Mouse (Mus musculus) E14TG2a.4 (cell line): ENCODE data around the gene Fbxo8.
A peak's percentile ranks its signal among the peaks of the same experiment; 100 is the strongest.

ENCODE experiments used
- H3K27me3 ChIP-seq: 2 replicates; pipeline ENCODE4 v1.6.1; 2014; ENCODE audit warnings: low read length, control low read depth; ENCODE audit not compliant: insufficient read depth
- H3K36me3 ChIP-seq: 2 replicates; pipeline ENCODE4 v1.6.1; 2014; ENCODE audit warnings: low read length, control low read depth; ENCODE audit not compliant: insufficient read depth
- H3K4me1 ChIP-seq: replicated peaks from 2 replicates; pipeline ENCODE4 v1.6.1; 2014; ENCODE audit warnings: low read depth, low read length, control low read depth
- H3K4me3 ChIP-seq: replicated peaks from 2 replicates; pipeline ENCODE4 v1.5.1; 2014; ENCODE audit warnings: mild to moderate bottlenecking, low read length
- H3K9me3 ChIP-seq: 2 replicates; pipeline ENCODE4 v1.6.1; 2014; ENCODE audit warnings: low read length, control low read depth
- CTCF ChIP-seq: conservative IDR thresholded peaks from 2 replicates; pipeline ENCODE4 v1.5.1; 2014; ENCODE audit warnings: low read length
- NANOG ChIP-seq: IDR thresholded peaks from 2 replicates; pipeline ENCODE4 v1.6.1; 2014; ENCODE audit warnings: borderline replicate concordance, low read length, mixed read lengths
- POU5F1 ChIP-seq: IDR thresholded peaks from 2 replicates; pipeline ENCODE4 v1.6.1; 2014; ENCODE audit warnings: low read length, borderline replicate concordance

Fbxo8 gene

GRCm38 (mm10) chr8:56530359-56530758, 20.5 kb upstream of the Fbxo8 start:
- Histone ChIP-seq H3K4me3 (no peak overlapping the region), H3K9me3 (no peaks in the 10 kb centered on the region), H3K27me3 (no peaks in the 10 kb centered on the region), H3K4me1 (no peaks in the 10 kb centered on the region), H3K36me3 (peaks cover 18% of the 10 kb centered on the region)
- TF ChIP-seq CTCF (peak; percentile 81), NANOG (no peak)

GRCm38 (mm10) chr8:56540706-56541105, 10.2 kb upstream of the Fbxo8 start:
- no peaks in the 10 kb centered on the region for H3K9me3 ChIP-seq
- peaks cover 66% of the 10 kb centered on the region for H3K36me3 ChIP-seq
- H3K27me3 ChIP-seq = no peaks in the 10 kb centered on the region
- TF ChIP-seq POU5F1 (no peak), NANOG (no peak), CTCF (no peak)
- H3K4me3 ChIP-seq = no peak overlapping the region
- no peaks in the 10 kb centered on the region for H3K4me1 ChIP-seq

- no peak for TF ChIP-seq NANOG
- TF ChIP-seq POU5F1 = no peak
- TF ChIP-seq CTCF = no peak
- peaks cover 16% of the 10 kb centered on the region for H3K4me1 ChIP-seq
- no peaks in the 10 kb centered on the region for H3K9me3 ChIP-seq
- no peak overlapping the region for H3K4me3 ChIP-seq
- H3K36me3 ChIP-seq = peaks cover 34% of the 10 kb centered on the region
- H3K27me3 ChIP-seq = no peaks in the 10 kb centered on the region
Measured at GRCm38 (mm10) chr8:56547866-56548265, 3.0 kb upstream of the Fbxo8 start.

- Histone ChIP-seq H3K27me3 (no peaks in the 10 kb centered on the region), H3K4me1 (peaks cover 16% of the 10 kb centered on the region), H3K36me3 (peaks cover 6% of the 10 kb centered on the region; the same call in 1 of the 2 replicates), H3K9me3 (no peaks in the 10 kb centered on the region), H3K4me3 (peak overlapping the region; percentile 96)
- TF ChIP-seq NANOG (no peak; the same call in 1 of the 2 replicates), POU5F1 (no peak), CTCF (no peak)
Measured at GRCm38 (mm10) chr8:56551361-56551852, 517 bp downstream of the Fbxo8 start.

- Histone ChIP-seq H3K4me3 (peak overlapping the region; percentile 96), H3K27me3 (no peaks in the 10 kb centered on the region), H3K9me3 (no peaks in the 10 kb centered on the region), H3K4me1 (peaks cover 16% of the 10 kb centered on the region), H3K36me3 (0 out of 2 replicates have a peak, but pooled peaks cover 3% of the 10 kb centered on the region)
- TF ChIP-seq CTCF (no peak), POU5F1 (no peak), NANOG (no peak)
Measured at GRCm38 (mm10) chr8:56552045-56552444, 1.2 kb downstream of the Fbxo8 start.

- Histone ChIP-seq H3K4me3 (peak overlapping the region; percentile 96; the same call in 1 of the 2 replicates), H3K27me3 (no peaks in the 10 kb centered on the region), H3K36me3 (no peaks in the 10 kb centered on the region), H3K9me3 (no peaks in the 10 kb centered on the region), H3K4me1 (peaks cover 16% of the 10 kb centered on the region)
- TF ChIP-seq POU5F1 (no peak), CTCF (no peak), NANOG (no peak)
Measured at GRCm38 (mm10) chr8:56552551-56553103, 1.7 kb downstream of the Fbxo8 start.

GRCm38 (mm10) chr8:56564399-56565047, 13.6 kb downstream of the Fbxo8 start:
- Histone ChIP-seq H3K36me3 (0 out of 2 replicates have a peak, but pooled peaks cover 3% of the 10 kb centered on the region), H3K27me3 (no peaks in the 10 kb centered on the region), H3K4me1 (peaks cover 15% of the 10 kb centered on the region), H3K4me3 (no peak overlapping the region), H3K9me3 (no peaks in the 10 kb centered on the region)
- no peak for TF ChIP-seq NANOG
- TF ChIP-seq CTCF = no peak
- no peak for TF ChIP-seq POU5F1

- Histone ChIP-seq H3K9me3 (no peaks in the 10 kb centered on the region), H3K4me1 (peaks cover 15% of the 10 kb centered on the region), H3K36me3 (0 out of 2 replicates have a peak, but pooled peaks cover 3% of the 10 kb centered on the region), H3K4me3 (peak overlapping the region; percentile 59), H3K27me3 (no peaks in the 10 kb centered on the region)
- no peak for TF ChIP-seq POU5F1
- TF ChIP-seq CTCF = no peak
- no peak for TF ChIP-seq NANOG
Measured at GRCm38 (mm10) chr8:56566856-56567255, 16.0 kb downstream of the Fbxo8 start.
